Comparison of ENCODE assay signal across 11 mouse cellular contexts in the genomic region with DNA sequence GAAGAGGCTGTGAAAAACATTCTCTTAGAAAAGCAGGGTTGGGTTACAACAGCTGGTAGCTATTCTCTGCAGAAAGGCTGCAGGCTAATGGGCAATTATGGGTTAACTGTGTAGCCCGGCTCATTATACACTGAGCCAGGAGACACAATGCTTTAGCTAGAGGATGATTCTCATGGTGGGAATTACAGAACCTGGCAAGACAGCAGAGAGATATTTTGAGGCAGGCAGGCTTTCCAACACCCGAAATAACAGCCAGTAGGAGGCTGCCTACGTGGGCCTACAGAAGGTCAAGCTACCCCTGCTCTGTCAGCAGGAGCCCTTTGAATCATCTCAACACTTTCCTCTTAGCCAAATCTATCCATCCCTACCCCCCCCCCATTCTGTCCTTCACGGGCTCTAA.
DNase-seq lines count a peak whose midpoint lies in the region; ATAC-seq lines count a peak whose summit lies in the region.
"Had no signal": no experiment of that assay in that cellular context is flagged by ENCODE, and none has a peak within 500 bp of the region (broad histone marks: within the 10 kb centered on the region; RNA-seq: fewer than 3 reads in every experiment).

No protein-coding gene starts in this region.

- DNase-seq in gastrocnemius, adult 18-20 months (ENCODE audit: low spot score), result peak; percentile 77
- no peak for DNase-seq in gastrocnemius, postnatal 4 days (ENCODE audit: low spot score in 2 of 2)
- DNase-seq in right cerebral cortex, adult 2 months (ENCODE audit: low spot score in 2 of 2), result peak; percentile 10 to 26
- DNase-seq in right cerebral cortex, postnatal 14 days, result no peak
- DNase-seq in layer of hippocampus, postnatal 14 days (ENCODE audit: low spot score in 2 of 2), result no peak
- no peak for DNase-seq in thymus, postnatal 36 days
- DNase-seq in layer of hippocampus, adult 9-11 months, result no peak

- H3K27ac ChIP-seq in heart, embryonic 16.5 days (ENCODE audit: low read length), result no peak overlapping the region
- H3K27ac ChIP-seq: intestine, embryonic 15.5 days; neural tube, embryonic 12.5 days; stomach, embryonic 15.5 days had no signal

- H3K9ac ChIP-seq in heart, embryonic 16.5 days (ENCODE audit: low read length), result no peak overlapping the region
- H3K9ac ChIP-seq: intestine, embryonic 15.5 days; neural tube, embryonic 12.5 days; stomach, embryonic 15.5 days had no signal

- no peaks in the 10 kb centered on the region for H3K9me3 ChIP-seq in heart, embryonic 16.5 days (replicated peaks; ENCODE audit: control insufficient read depth, low read length)
- H3K9me3 ChIP-seq: intestine, embryonic 15.5 days; neural tube, embryonic 12.5 days; stomach, embryonic 15.5 days had no signal

- H3K4me1 ChIP-seq in heart, embryonic 16.5 days (ENCODE audit: control insufficient read depth, insufficient read depth, low read length), result peaks cover 7% of the 10 kb centered on the region
- H3K4me1 ChIP-seq: intestine, embryonic 15.5 days; stomach, embryonic 15.5 days had no signal

- no peaks in the 10 kb centered on the region for H3K36me3 ChIP-seq in heart, embryonic 16.5 days (ENCODE audit: control insufficient read depth, insufficient read depth)
- H3K36me3 ChIP-seq: intestine, embryonic 15.5 days; neural tube, embryonic 12.5 days; stomach, embryonic 15.5 days had no signal

- H3K4me2 ChIP-seq in heart, embryonic 16.5 days (ENCODE audit: low read depth, low read length), result no peak overlapping the region
- H3K4me2 ChIP-seq: intestine, embryonic 15.5 days; neural tube, embryonic 12.5 days; stomach, embryonic 15.5 days had no signal

- 32% methylated on average over 4 of the region's 4 CpGs for WGBS in heart, embryonic 16.5 days

- H3K27me3 ChIP-seq in heart, embryonic 16.5 days (ENCODE audit: control insufficient read depth, insufficient read depth, low read length), result no peaks in the 10 kb centered on the region
- H3K27me3 ChIP-seq: intestine, embryonic 15.5 days; neural tube, embryonic 12.5 days; stomach, embryonic 15.5 days had no signal

- ATAC-seq in heart, embryonic 16.5 days (replicated peaks; ENCODE audit: extremely low read depth, insufficient read depth, low FRiP score), result 0 out of 2 replicates have a peak, but pooled peaks have one; percentile 37
- ATAC-seq: intestine, embryonic 15.5 days had no signal

- no peak overlapping the region for H3K4me3 ChIP-seq in heart, embryonic 16.5 days (ENCODE audit: low read length)
- H3K4me3 ChIP-seq: intestine, embryonic 15.5 days; neural tube, embryonic 12.5 days; stomach, embryonic 15.5 days had no signal

Comparison
In these comparisons a context has a peak if more than half of its experiments do, and no peak if none do; other contexts are left out.
1. DNase-seq: peak in gastrocnemius, adult 18-20 months (single experiment) and right cerebral cortex, adult 2 months (2 of 2); none in gastrocnemius, postnatal 4 days (0 of 2), right cerebral cortex, postnatal 14 days (single experiment), layer of hippocampus, postnatal 14 days (0 of 2), thymus, postnatal 36 days (0 of 2) and layer of hippocampus, adult 9-11 months (single experiment).